Mouse (Mus musculus): ENCODE measurements around the gene Ampd1. TPM values are rescaled to one million over a fixed set of nuclear protein-coding genes. Genes with fewer than 3 reads are reported as not detected.
A peak's percentile ranks its signal among the peaks of the same experiment; 100 is the strongest.

Gene Ampd1
- polyA plus RNA-seq (2016; fragmentation: Nextera tagmentation; extraction: Ambion mirVana), result 0.66 and 0.88 TPM in 2 replicates

- 73% methylated on average over 5 of the region's 5 CpGs for WGBS
These were observed at the start of gene Ampd1 for GRCm38 (mm10) chr3:103073771-103074170. TSS of gene Ampd1 (plus strand) at chr3:103074014.

DNA sequence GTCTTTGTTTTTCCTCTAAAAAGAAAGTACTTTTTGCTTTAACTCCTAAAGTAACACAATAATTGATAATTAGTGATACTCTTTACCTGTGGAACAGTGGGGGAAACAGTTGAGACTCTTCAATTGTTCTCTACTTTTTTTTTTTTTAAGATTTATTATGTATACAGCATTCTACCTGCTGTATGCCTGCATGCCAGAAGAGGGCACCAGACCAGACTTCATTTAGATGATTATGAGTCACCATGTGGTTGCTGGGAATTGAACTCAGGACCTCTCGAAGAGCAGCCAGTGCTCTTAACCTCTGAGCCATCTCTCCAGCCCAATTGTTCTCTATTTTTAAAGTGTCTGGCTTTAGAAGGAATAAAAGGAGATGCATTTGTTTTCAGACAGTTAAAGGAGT is 47.6 kb upstream of the Ampd1 start:
- Histone ChIP-seq H3K4me3 (no peak overlapping the region), H3K4me2 (replicated peaks) (no peak overlapping the region), H3K4me1 (peaks cover 8% of the 10 kb centered on the region), H3K36me3 (peaks cover 29% of the 10 kb centered on the region), H3K9me3 (no peaks in the 10 kb centered on the region), H3K9ac (no peak overlapping the region), H3K27me3 (replicated peaks) (no peaks in the 10 kb centered on the region), H3K27ac (no peak overlapping the region)
- 96% methylated on average over 1 of the region's 1 CpGs for WGBS
- ATAC-seq (ENCODE audit: low FRiP score, low read depth), result no peak

More at GRCm38 (mm10) chr3:103073771-103074170, at the start of gene Ampd1:
- Histone ChIP-seq H3K27ac (no peak within 1 kb of the TSS), H3K27me3 (replicated peaks) (no peaks in the 10 kb centered on the region), H3K4me1 (no peaks in the 10 kb centered on the region), H3K9me3 (no peaks in the 10 kb centered on the region), H3K4me3 (no peak within 1 kb of the TSS), H3K9ac (no peak within 1 kb of the TSS), H3K36me3 (peaks cover 6% of the 10 kb centered on the region), H3K4me2 (replicated peaks) (no peak within 1 kb of the TSS)
- ATAC-seq (ENCODE audit: low FRiP score, low read depth), result no peak

- Histone ChIP-seq H3K36me3 (peaks cover 51% of the 10 kb centered on the region), H3K4me2 (replicated peaks) (no peak overlapping the region), H3K27me3 (replicated peaks) (no peaks in the 10 kb centered on the region), H3K9me3 (no peaks in the 10 kb centered on the region), H3K4me3 (no peak overlapping the region), H3K9ac (no peak overlapping the region), H3K4me1 (no peaks in the 10 kb centered on the region), H3K27ac (no peak overlapping the region)
- WGBS, result 94% methylated on average over 6 of the region's 6 CpGs
- no peak for ATAC-seq (ENCODE audit: low FRiP score, low read depth)
These were observed 33.5 kb upstream of the Ampd1 start for GRCm38 (mm10) chr3:103040285-103040684.

GRCm38 (mm10) chr3:103040861-103041379 is 32.9 kb upstream of the Ampd1 start:
- H3K36me3 ChIP-seq, result peaks cover 56% of the 10 kb centered on the region
- H3K4me3 ChIP-seq, result no peak overlapping the region
- no peak overlapping the region for H3K9ac ChIP-seq
- no peak for ATAC-seq (ENCODE audit: low FRiP score, low read depth)
- H3K9me3 ChIP-seq, result no peaks in the 10 kb centered on the region
- WGBS, result 91% methylated on average over 1 of the region's 1 CpGs
- no peaks in the 10 kb centered on the region for H3K27me3 ChIP-seq (replicated peaks)
- no peak overlapping the region for H3K4me2 ChIP-seq (replicated peaks)
- H3K4me1 ChIP-seq, result no peaks in the 10 kb centered on the region
- H3K27ac ChIP-seq, result no peak overlapping the region

GRCm38 (mm10) chr3:103056016-103056595 is 17.7 kb upstream of the Ampd1 start:
- Histone ChIP-seq H3K9ac (no peak overlapping the region), H3K27ac (no peak overlapping the region), H3K27me3 (replicated peaks) (no peaks in the 10 kb centered on the region), H3K4me2 (replicated peaks) (no peak overlapping the region), H3K4me3 (no peak overlapping the region), H3K36me3 (peaks cover 56% of the 10 kb centered on the region), H3K9me3 (no peaks in the 10 kb centered on the region), H3K4me1 (peaks cover 4% of the 10 kb centered on the region; the same call in 1 of the 2 replicates)
- no peak for ATAC-seq (ENCODE audit: low FRiP score, low read depth)
- WGBS, result 93% methylated on average over 5 of the region's 5 CpGs

- Histone ChIP-seq H3K36me3 (peaks cover 59% of the 10 kb centered on the region), H3K9ac (peak overlapping the region; percentile 76; the same call in 1 of the 2 replicates), H3K4me3 (peak overlapping the region; percentile 75), H3K27ac (no peak overlapping the region), H3K4me2 (replicated peaks) (peak overlapping the region; percentile 72), H3K4me1 (peaks cover 4% of the 10 kb centered on the region; the same call in 1 of the 2 replicates), H3K27me3 (replicated peaks) (no peaks in the 10 kb centered on the region), H3K9me3 (no peaks in the 10 kb centered on the region)
- WGBS, result under 1% methylated on average over 10 of the region's 10 CpGs
- peak; percentile 61 for ATAC-seq (ENCODE audit: low FRiP score, low read depth)
These were observed 16.1 kb upstream of the Ampd1 start for GRCm38 (mm10) chr3:103057752-103058151.

DNA sequence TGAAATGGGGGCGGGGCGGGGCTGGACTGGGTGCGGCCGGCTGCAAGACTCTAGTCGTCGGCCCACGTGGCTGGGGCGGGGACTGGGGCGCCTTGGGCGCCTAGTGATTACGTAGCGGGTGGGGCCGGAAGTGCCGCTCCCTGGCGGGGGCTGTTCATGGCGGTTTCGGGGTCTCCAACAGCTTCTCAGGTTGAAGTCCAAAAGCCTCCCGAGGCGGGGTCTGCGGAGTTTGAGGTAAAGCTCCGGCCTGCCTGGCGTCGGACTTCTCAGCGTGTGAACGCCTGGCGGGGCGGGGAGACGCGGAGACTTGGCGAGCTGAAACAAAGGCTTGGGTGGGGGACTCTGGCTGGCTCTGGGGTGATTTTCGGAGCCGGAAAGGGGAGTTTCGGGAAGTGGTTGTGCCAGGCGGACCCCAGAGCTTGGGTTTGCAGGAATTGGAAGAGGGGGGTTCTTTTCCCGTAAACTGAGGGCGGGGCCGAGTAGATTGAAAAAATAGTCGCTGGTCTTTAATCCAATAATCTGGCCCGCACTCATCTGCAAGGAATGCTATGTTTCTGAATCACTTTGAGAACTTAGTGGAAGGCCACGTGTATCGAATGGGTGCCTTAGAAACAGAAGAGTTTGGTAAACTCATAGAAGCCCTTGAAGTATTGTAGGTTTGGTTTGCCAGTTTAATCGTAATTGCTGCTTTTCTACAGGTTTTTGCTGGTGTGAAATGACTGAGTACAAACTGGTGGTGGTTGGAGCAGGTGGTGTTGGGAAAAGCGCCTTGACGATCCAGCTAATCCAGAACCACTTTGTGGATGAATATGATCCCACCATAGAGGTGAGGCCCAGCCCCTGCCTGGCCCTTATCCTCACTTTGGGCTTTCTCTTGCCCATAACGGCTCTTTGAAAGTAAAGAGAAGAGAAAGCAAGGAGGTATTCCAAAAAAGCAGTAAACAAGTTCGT is 15.3 kb upstream of the Ampd1 start, which contains the start of gene Nras:
TSS of gene Nras (plus strand) at position 79 of the 951 bp plus-strand sequence.
- Histone ChIP-seq H3K4me3 (peak within 1 kb of the TSS; percentile 75), H3K27ac (peak within 1 kb of the TSS; percentile 85), H3K9ac (peak within 1 kb of the TSS; percentile 76), H3K4me2 (replicated peaks) (peak within 1 kb of the TSS; percentile 72), H3K9me3 (no peaks in the 10 kb centered on the region), H3K36me3 (peaks cover 62% of the 10 kb centered on the region), H3K27me3 (replicated peaks) (no peaks in the 10 kb centered on the region), H3K4me1 (peaks cover 4% of the 10 kb centered on the region; the same call in 1 of the 2 replicates)
- 3% methylated on average over 46 of the region's 46 CpGs for WGBS
- peak; percentile 99 for ATAC-seq (ENCODE audit: low FRiP score, low read depth)

DNA sequence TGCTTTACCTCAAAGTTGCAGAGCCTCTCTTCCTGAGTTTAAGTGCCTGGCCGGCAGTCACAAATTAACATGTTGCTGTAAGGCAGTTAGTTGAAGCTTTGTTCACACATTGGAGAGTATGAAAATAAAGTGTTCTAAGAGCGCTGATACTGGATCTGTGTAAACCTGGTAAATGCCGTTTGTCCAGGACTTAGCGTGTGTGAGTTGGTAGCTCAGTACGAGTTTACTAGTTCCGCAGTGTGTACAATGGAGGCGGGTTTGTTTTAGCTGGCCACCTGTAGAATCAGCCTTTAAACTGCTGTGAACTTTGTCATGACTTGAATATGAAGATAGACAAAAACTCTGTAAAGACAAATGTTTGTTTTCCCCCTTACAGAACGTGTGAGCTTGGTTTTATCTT is 6.9 kb upstream of the Ampd1 start:
- no peak overlapping the region for H3K4me3 ChIP-seq
- ATAC-seq (ENCODE audit: low FRiP score, low read depth), result no peak
- no peaks in the 10 kb centered on the region for H3K9me3 ChIP-seq
- 93% methylated on average over 8 of the region's 8 CpGs for WGBS
- no peaks in the 10 kb centered on the region for H3K27me3 ChIP-seq (replicated peaks)
- H3K4me1 ChIP-seq, result no peaks in the 10 kb centered on the region
- no peak overlapping the region for H3K27ac ChIP-seq
- peaks cover 67% of the 10 kb centered on the region for H3K36me3 ChIP-seq
- no peak overlapping the region for H3K4me2 ChIP-seq (replicated peaks)
- H3K9ac ChIP-seq, result no peak overlapping the region

- ATAC-seq (ENCODE audit: low FRiP score, low read depth), result no peak
- H3K4me1 ChIP-seq, result no peaks in the 10 kb centered on the region
These were observed 4.8 kb upstream of the Ampd1 start for GRCm38 (mm10) chr3:103068971-103069370.

DNA sequence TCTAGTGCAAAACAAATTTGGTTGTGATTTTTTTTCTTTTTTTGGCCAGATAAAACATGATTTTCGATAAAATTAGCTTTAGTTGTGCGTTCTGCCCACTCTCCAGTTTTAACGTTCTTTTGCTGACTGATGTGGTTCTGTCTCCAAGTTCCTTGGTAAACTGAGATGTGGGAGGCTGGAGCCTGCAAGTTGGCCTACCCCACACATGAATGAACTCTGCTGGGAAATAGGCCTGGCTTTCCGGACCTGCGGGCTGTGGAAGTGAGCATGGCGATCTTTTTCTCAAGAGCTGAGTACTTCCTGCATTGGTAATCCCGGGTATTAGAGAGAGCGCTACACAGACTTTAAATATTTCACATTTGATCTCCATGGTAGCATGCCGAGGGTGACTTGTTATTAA is 2.1 kb downstream of the Ampd1 start:
- no peak overlapping the region for H3K4me3 ChIP-seq
- H3K27me3 ChIP-seq (replicated peaks), result no peaks in the 10 kb centered on the region
- no peaks in the 10 kb centered on the region for H3K36me3 ChIP-seq
- no peaks in the 10 kb centered on the region for H3K9me3 ChIP-seq
- no peak for ATAC-seq (ENCODE audit: low FRiP score, low read depth)
- H3K9ac ChIP-seq, result no peak overlapping the region
- 89% methylated on average over 9 of the region's 9 CpGs for WGBS
- H3K4me1 ChIP-seq, result no peaks in the 10 kb centered on the region
- no peak overlapping the region for H3K27ac ChIP-seq
- no peak overlapping the region for H3K4me2 ChIP-seq (replicated peaks)

More at GRCm38 (mm10) chr3:103068971-103069370, 4.8 kb upstream of the Ampd1 start:
- Histone ChIP-seq H3K27ac (no peak overlapping the region), H3K4me2 (replicated peaks) (no peak overlapping the region), H3K9ac (no peak overlapping the region), H3K4me3 (no peak overlapping the region), H3K9me3 (no peaks in the 10 kb centered on the region), H3K36me3 (peaks cover 46% of the 10 kb centered on the region), H3K27me3 (replicated peaks) (no peaks in the 10 kb centered on the region)
- WGBS, result 95% methylated on average over 6 of the region's 6 CpGs

GRCm38 (mm10) chr3:103076476-103076875 is 2.7 kb downstream of the Ampd1 start:
- WGBS, result 92% methylated on average over 9 of the region's 9 CpGs
- H3K4me3 ChIP-seq, result no peak overlapping the region

GRCm38 (mm10) chr3:103079301-103079700 is 5.5 kb downstream of the Ampd1 start:
- no peak overlapping the region for H3K9ac ChIP-seq
- no peaks in the 10 kb centered on the region for H3K4me1 ChIP-seq
- no peak overlapping the region for H3K4me3 ChIP-seq
- ATAC-seq (ENCODE audit: low FRiP score, low read depth), result no peak
- H3K27me3 ChIP-seq (replicated peaks), result no peaks in the 10 kb centered on the region
- no peaks in the 10 kb centered on the region for H3K36me3 ChIP-seq
- 82% methylated on average over 9 of the region's 9 CpGs for WGBS
- no peak overlapping the region for H3K4me2 ChIP-seq (replicated peaks)
- H3K9me3 ChIP-seq, result no peaks in the 10 kb centered on the region
- no peak overlapping the region for H3K27ac ChIP-seq

More at GRCm38 (mm10) chr3:103076476-103076875, 2.7 kb downstream of the Ampd1 start:
- ATAC-seq (ENCODE audit: low FRiP score, low read depth), result no peak
- H3K4me1 ChIP-seq, result no peaks in the 10 kb centered on the region
- no peaks in the 10 kb centered on the region for H3K36me3 ChIP-seq
- H3K27ac ChIP-seq, result no peak overlapping the region
- no peak overlapping the region for H3K4me2 ChIP-seq (replicated peaks)
- H3K9me3 ChIP-seq, result no peaks in the 10 kb centered on the region
- H3K9ac ChIP-seq, result no peak overlapping the region
- no peaks in the 10 kb centered on the region for H3K27me3 ChIP-seq (replicated peaks)
